Mouse (Mus musculus) kidney, adult 2 months (tissue): ENCODE measurements at regions not wholly inside any gene's neighbourhood (a gene's known extent, or its start where the extent isn't known, plus 50 kb on each side); places are given as distances from the start of the nearest gene placed in this dataset.

ENCODE experiments used
- CTCF ChIP-seq: fragments of 200-500 bp; conservative IDR thresholded peaks from 2 replicates; pipeline ENCODE4 v1.5.1; 2011; ENCODE audit warnings: low read depth, mild to moderate bottlenecking, control low read depth, low read length, moderate library complexity, mixed read lengths; ENCODE audit not compliant: insufficient read depth, insufficient read length
- POLR2A ChIP-seq: fragments of 200-500 bp; IDR thresholded peaks from one replicate; pipeline ENCODE4 v1.6.1; 2011; ENCODE audit warnings: low read depth, low read length, control low read depth

- TF ChIP-seq POLR2A (no peak), CTCF (no peak)
Observed at GRCm38 (mm10) chr15:42304097-42304496, 2169.9 kb downstream of the 9330182O14Rik start.
